Mouse (Mus musculus): Measurements from ENCODE around the gene Bmi1. TPM values are rescaled to one million over a fixed set of nuclear protein-coding genes. Genes with fewer than 3 reads are reported as not detected.

Bmi1 gene
- polyA plus RNA-seq, 1 experiment from 2014 or later = 19.6 TPM

- Histone ChIP-seq H3K36me3 (ENCODE audit: control insufficient read depth, insufficient read depth, low read length) (peaks cover 17% of the 10 kb centered on the region), H3K4me1 (ENCODE audit: control insufficient read depth in 2 of 2, insufficient read depth in 2 of 2, low read length in 2 of 2) (peaks cover 4 to 18% of the 10 kb centered on the region in 2 experiments; a peak in 3 of 4 replicates), H3K9ac (ENCODE audit: low read length) (no peak overlapping the region), H3K4me3 (ENCODE audit: control insufficient read depth in 1 of 2, insufficient read depth in 1 of 2, low read depth in 1 of 2, low read length in 2 of 2) (no peak overlapping the region), H3K27ac (replicated peaks in 1 of 2; ENCODE audit: control insufficient read depth in 1 of 2, insufficient read depth in 1 of 2, low read depth in 2 of 2, low read length in 2 of 2) (no peak overlapping the region), H3K4me2 (ENCODE audit: low read length) (no peak overlapping the region), H3K27me3 (ENCODE audit: control insufficient read depth, insufficient read depth, low read length) (peaks cover 65% of the 10 kb centered on the region), H3K9me3 (ENCODE audit: control insufficient read depth, low read length) (no peaks in the 10 kb centered on the region)
- 9% methylated on average over 9 of the region's 9 CpGs for WGBS
- ATAC-seq (ENCODE audit: insufficient number of reproducible peaks, insufficient read depth, low FRiP score, low read depth) = no peak
Measured at GRCm38 (mm10) chr2:18687671-18688170, 10.9 kb downstream of the Bmi1 start.

GRCm38 (mm10) chr2:18688286-18688685, 11.5 kb downstream of the Bmi1 start:
- no peak for ATAC-seq (ENCODE audit: insufficient number of reproducible peaks, insufficient read depth, low FRiP score, low read depth)
- 9% methylated on average over 6 of the region's 6 CpGs for WGBS
- H3K27me3 ChIP-seq (ENCODE audit: control insufficient read depth, insufficient read depth, low read length) = peaks cover 70% of the 10 kb centered on the region

GRCm38 (mm10) chr2:18688708-18689063, 11.9 kb downstream of the Bmi1 start:
- Histone ChIP-seq H3K27me3 (ENCODE audit: control insufficient read depth, insufficient read depth, low read length) (peaks cover 70% of the 10 kb centered on the region), H3K9me3 (ENCODE audit: control insufficient read depth, low read length) (no peaks in the 10 kb centered on the region), H3K4me1 (ENCODE audit: control insufficient read depth in 2 of 2, insufficient read depth in 2 of 2, low read length in 2 of 2) (peaks cover 4 to 18% of the 10 kb centered on the region in 2 experiments; a peak in 3 of 4 replicates), H3K4me2 (ENCODE audit: low read length) (peak overlapping the region; percentile 85), H3K36me3 (ENCODE audit: control insufficient read depth, insufficient read depth, low read length) (peaks cover 9% of the 10 kb centered on the region), H3K4me3 (ENCODE audit: control insufficient read depth in 1 of 2, insufficient read depth in 1 of 2, low read depth in 1 of 2, low read length in 2 of 2) (peak overlapping the region; percentile 46; a peak in 3 of 4 replicates), H3K27ac (replicated peaks in 1 of 2; ENCODE audit: control insufficient read depth in 1 of 2, insufficient read depth in 1 of 2, low read depth in 2 of 2, low read length in 2 of 2) (no peak overlapping the region), H3K9ac (ENCODE audit: low read length) (no peak overlapping the region)
- WGBS = 1% methylated on average over 44 of the region's 45 CpGs
- ATAC-seq (ENCODE audit: insufficient number of reproducible peaks, insufficient read depth, low FRiP score, low read depth) = peak; percentile 43; the same call in 1 of the 2 replicates

More at GRCm38 (mm10) chr2:18688286-18688685, 11.5 kb downstream of the Bmi1 start:
- Histone ChIP-seq H3K4me3 (ENCODE audit: control insufficient read depth in 1 of 2, insufficient read depth in 1 of 2, low read depth in 1 of 2, low read length in 2 of 2) (peak overlapping the region; percentile 46; a peak in 3 of 4 replicates), H3K27ac (replicated peaks in 1 of 2; ENCODE audit: control insufficient read depth in 1 of 2, insufficient read depth in 1 of 2, low read depth in 2 of 2, low read length in 2 of 2) (no peak overlapping the region), H3K9me3 (ENCODE audit: control insufficient read depth, low read length) (no peaks in the 10 kb centered on the region), H3K36me3 (ENCODE audit: control insufficient read depth, insufficient read depth, low read length) (peaks cover 12% of the 10 kb centered on the region), H3K9ac (ENCODE audit: low read length) (no peak overlapping the region), H3K4me1 (ENCODE audit: control insufficient read depth in 2 of 2, insufficient read depth in 2 of 2, low read length in 2 of 2) (peaks cover 4 to 18% of the 10 kb centered on the region in 2 experiments; a peak in 3 of 4 replicates), H3K4me2 (ENCODE audit: low read length) (peak overlapping the region; percentile 85)

GRCm38 (mm10) chr2:18689064-18689921, 12.5 kb downstream of the Bmi1 start:
- Histone ChIP-seq H3K4me1 (ENCODE audit: control insufficient read depth in 2 of 2, insufficient read depth in 2 of 2, low read length in 2 of 2) (peaks cover 4 to 18% of the 10 kb centered on the region in 2 experiments; a peak in 3 of 4 replicates), H3K27ac (replicated peaks in 1 of 2; ENCODE audit: control insufficient read depth in 1 of 2, insufficient read depth in 1 of 2, low read depth in 2 of 2, low read length in 2 of 2) (no peak overlapping the region), H3K9ac (ENCODE audit: low read length) (peak overlapping the region; percentile 48), H3K9me3 (ENCODE audit: control insufficient read depth, low read length) (no peaks in the 10 kb centered on the region), H3K27me3 (ENCODE audit: control insufficient read depth, insufficient read depth, low read length) (peaks cover 70% of the 10 kb centered on the region), H3K4me3 (ENCODE audit: control insufficient read depth in 1 of 2, insufficient read depth in 1 of 2, low read depth in 1 of 2, low read length in 2 of 2) (peak overlapping the region; percentile 46), H3K36me3 (ENCODE audit: control insufficient read depth, insufficient read depth, low read length) (peaks cover 3% of the 10 kb centered on the region), H3K4me2 (ENCODE audit: low read length) (peak overlapping the region; percentile 85)
- WGBS = 1% methylated on average over 51 of the region's 51 CpGs
- ATAC-seq (ENCODE audit: insufficient number of reproducible peaks, insufficient read depth, low FRiP score, low read depth) = 0 out of 2 replicates have a peak, but pooled peaks have one; percentile 9

- no peaks in the 10 kb centered on the region for H3K9me3 ChIP-seq (ENCODE audit: control insufficient read depth, low read length)
- peaks cover 4 to 18% of the 10 kb centered on the region in 2 experiments; a peak in 3 of 4 replicates for H3K4me1 ChIP-seq (ENCODE audit: control insufficient read depth in 2 of 2, insufficient read depth in 2 of 2, low read length in 2 of 2)
- under 1% methylated on average over 57 of the region's 58 CpGs for whole genome bisulfite sequencing
- H3K36me3 ChIP-seq (ENCODE audit: control insufficient read depth, insufficient read depth, low read length) = no peaks in the 10 kb centered on the region
- H3K4me2 ChIP-seq (ENCODE audit: low read length) = peak overlapping the region; percentile 85
- H3K4me3 ChIP-seq (ENCODE audit: control insufficient read depth in 1 of 2, insufficient read depth in 1 of 2, low read depth in 1 of 2, low read length in 2 of 2) = peak overlapping the region; percentile 46
- no peak for ATAC-seq (ENCODE audit: insufficient number of reproducible peaks, insufficient read depth, low FRiP score, low read depth)
- H3K27me3 ChIP-seq (ENCODE audit: control insufficient read depth, insufficient read depth, low read length) = peaks cover 73% of the 10 kb centered on the region
- H3K9ac ChIP-seq (ENCODE audit: low read length) = peak overlapping the region; percentile 48
- H3K27ac ChIP-seq (replicated peaks in 1 of 2; ENCODE audit: control insufficient read depth in 1 of 2, insufficient read depth in 1 of 2, low read depth in 2 of 2, low read length in 2 of 2) = no peak overlapping the region
Measured at GRCm38 (mm10) chr2:18690055-18690691, 13.4 kb downstream of the Bmi1 start.

- peaks cover 4 to 18% of the 10 kb centered on the region in 2 experiments; a peak in 3 of 4 replicates for H3K4me1 ChIP-seq (ENCODE audit: control insufficient read depth in 2 of 2, insufficient read depth in 2 of 2, low read length in 2 of 2)
- 3% methylated on average over 9 of the region's 9 CpGs for WGBS
Measured at GRCm38 (mm10) chr2:18690756-18691155, 13.9 kb downstream of the Bmi1 start.

GRCm38 (mm10) chr2:18692031-18692430, 15.2 kb downstream of the Bmi1 start:
- Histone ChIP-seq H3K27me3 (ENCODE audit: control insufficient read depth, insufficient read depth, low read length) (peaks cover 81% of the 10 kb centered on the region), H3K27ac (replicated peaks in 1 of 2; ENCODE audit: control insufficient read depth in 1 of 2, insufficient read depth in 1 of 2, low read depth in 2 of 2, low read length in 2 of 2) (no peak overlapping the region), H3K4me3 (ENCODE audit: control insufficient read depth in 1 of 2, insufficient read depth in 1 of 2, low read depth in 1 of 2, low read length in 2 of 2) (no peak overlapping the region), H3K9me3 (ENCODE audit: control insufficient read depth, low read length) (no peaks in the 10 kb centered on the region), H3K4me1 (ENCODE audit: control insufficient read depth in 2 of 2, insufficient read depth in 2 of 2, low read length in 2 of 2) (peaks cover 4 to 18% of the 10 kb centered on the region in 2 experiments; a peak in 3 of 4 replicates), H3K4me2 (ENCODE audit: low read length) (no peak overlapping the region), H3K9ac (ENCODE audit: low read length) (no peak overlapping the region), H3K36me3 (ENCODE audit: control insufficient read depth, insufficient read depth, low read length) (no peaks in the 10 kb centered on the region)
- ATAC-seq (ENCODE audit: insufficient number of reproducible peaks, insufficient read depth, low FRiP score, low read depth) = no peak

More at GRCm38 (mm10) chr2:18690756-18691155, 13.9 kb downstream of the Bmi1 start:
- Histone ChIP-seq H3K9me3 (ENCODE audit: control insufficient read depth, low read length) (no peaks in the 10 kb centered on the region), H3K27me3 (ENCODE audit: control insufficient read depth, insufficient read depth, low read length) (peaks cover 79% of the 10 kb centered on the region), H3K27ac (replicated peaks in 1 of 2; ENCODE audit: control insufficient read depth in 1 of 2, insufficient read depth in 1 of 2, low read depth in 2 of 2, low read length in 2 of 2) (no peak overlapping the region), H3K36me3 (ENCODE audit: control insufficient read depth, insufficient read depth, low read length) (no peaks in the 10 kb centered on the region), H3K4me2 (ENCODE audit: low read length) (peak overlapping the region; percentile 85), H3K4me3 (ENCODE audit: control insufficient read depth in 1 of 2, insufficient read depth in 1 of 2, low read depth in 1 of 2, low read length in 2 of 2) (peak overlapping the region in 1 of 2 experiments; percentile 46; a peak in 2 of 4 replicates), H3K9ac (ENCODE audit: low read length) (no peak overlapping the region)
- no peak for ATAC-seq (ENCODE audit: insufficient number of reproducible peaks, insufficient read depth, low FRiP score, low read depth)
